Mouse (Mus musculus) CH12.LX (cell line): ENCODE measurements around the gene Dlg1.

ENCODE experiments used
- CTCF ChIP-seq, 2 experiments: IDR thresholded peaks in 1 of 2; conservative IDR thresholded peaks in 1 of 2; 2 replicates each; pipeline ENCODE4 v1.5.1; 2011 to 2012; ENCODE audit warnings: low read depth in 2 of 2, low read length in 2 of 2, improper control_type of control experiment in 1 of 2, inconsistent platforms in 1 of 2, mild to moderate bottlenecking in 1 of 2, moderate library complexity in 1 of 2
- E2F4 ChIP-seq: IDR thresholded peaks from 2 replicates; pipeline ENCODE4 v1.6.1; 2011; ENCODE audit warnings: low read depth, low read length, improper control_type of control experiment; ENCODE audit not compliant: insufficient replicate concordance
- KAT2A ChIP-seq: IDR thresholded peaks from 2 replicates; pipeline ENCODE4 v1.6.1; 2012; ENCODE audit warnings: low read length, improper control_type of control experiment, inconsistent platforms; ENCODE audit not compliant: insufficient replicate concordance
- MAFK ChIP-seq: IDR thresholded peaks from 2 replicates; pipeline ENCODE4 v1.6.1; 2011; ENCODE audit warnings: low read length, improper control_type of control experiment; ENCODE audit not compliant: insufficient replicate concordance
- MAZ ChIP-seq: IDR thresholded peaks from 2 replicates; pipeline ENCODE4 v1.6.1; 2012; ENCODE audit warnings: low read depth, mild to moderate bottlenecking, inconsistent platforms, low read length, improper control_type of control experiment, moderate library complexity
- PAX5 ChIP-seq: IDR thresholded peaks from 2 replicates; pipeline ENCODE4 v1.6.1; 2012; ENCODE audit warnings: low read length, inconsistent platforms, mixed read lengths
- POLR2A ChIP-seq: IDR thresholded peaks from 2 replicates; pipeline ENCODE4 v1.6.1; 2011; ENCODE audit warnings: low read depth, mild to moderate bottlenecking, improper control_type of control experiment, low read length
- POLR2AphosphoS2 ChIP-seq: IDR thresholded peaks from 2 replicates; pipeline ENCODE4 v1.6.1; 2011; ENCODE audit warnings: low read depth, low read length, improper control_type of control experiment
- RCOR1 ChIP-seq: conservative IDR thresholded peaks from 2 replicates; pipeline ENCODE4 v1.6.1; 2012; ENCODE audit warnings: low read depth, mild to moderate bottlenecking, inconsistent platforms, low read length, improper control_type of control experiment
- SIN3A ChIP-seq: IDR thresholded peaks from 2 replicates; pipeline ENCODE4 v1.6.1; 2012; ENCODE audit warnings: low read length, improper control_type of control experiment, inconsistent platforms
- ZC3H11A ChIP-seq: IDR thresholded peaks from 2 replicates; pipeline ENCODE4 v1.6.1; 2012; ENCODE audit warnings: low read depth, mild to moderate bottlenecking, inconsistent platforms, low read length, improper control_type of control experiment
- ZMIZ1 ChIP-seq: IDR thresholded peaks from 2 replicates; pipeline ENCODE4 v1.6.1; 2012; ENCODE audit warnings: low read depth, mild to moderate bottlenecking, inconsistent platforms, low read length, improper control_type of control experiment

- TF ChIP-seq CTCF (conservative IDR thresholded peaks at IDR 0.05 in 1 of 2, IDR thresholded peaks at IDR 0.05 in 1 of 2; ENCODE audit: low read depth in 2 of 2, low read length in 2 of 2) (no peak), ZMIZ1 (no peak), KAT2A (no peak), POLR2A (no peak), ZC3H11A (no peak), MAZ (no peak), SIN3A (no peak), E2F4 (no peak), POLR2AphosphoS2 (no peak), RCOR1 (no peak), PAX5 (no peak), MAFK (no peak)
These were observed 38.5 kb upstream of the Dlg1 start for GRCm38 (mm10) chr16:31624749-31625148.
